Mouse (Mus musculus) adrenal gland, adult 8-10 months (tissue): ENCODE results near the gene Serpina3m. TPM values are rescaled to one million over a fixed set of nuclear protein-coding genes. Genes with fewer than 3 reads are reported as not detected.
"Not testable (repeated sequence)": the region's sequence is repeated elsewhere in the genome, so short reads cannot be mapped to it uniquely, and the experiment has no call there.

ENCODE experiments used
- DNase-seq: peaks from one replicate; pipeline ENCODE4 v3.0.0; 2022
- total RNA-seq, 4 experiments: library from RNA; stranded (reverse); gene quantifications; 2 replicates each; pipeline ENCODE4 v1.2.4; 2022

Gene Serpina3m
- 1 to 10 TPM in 3 of 4 experiments, under 1 TPM in 1; 0.74 to 2.5 (median 1.1) TPM for total RNA-seq

- DNase-seq: not testable (repeated sequence)
Observed at GRCm38 (mm10) chr12:104338226-104338625, at the start of gene Serpina3m, which contains the start of gene Serpina3k. TSS of gene Serpina3m (plus strand) at chr12:104338486. TSS of gene Serpina3k (plus strand) at chr12:104338486.

GRCm38 (mm10) chr12:104289872-104290271, 48.4 kb upstream of the Serpina3m start:
- no peak for DNase-seq

GRCm38 (mm10) chr12:104293963-104294362, 44.3 kb upstream of the Serpina3m start:
- no peak for DNase-seq

GRCm38 (mm10) chr12:104298049-104298448, 40.2 kb upstream of the Serpina3m start:
- DNase-seq: no peak

GRCm38 (mm10) chr12:104305991-104306390, 32.3 kb upstream of the Serpina3m start:
- DNase-seq: no peak

GRCm38 (mm10) chr12:104314253-104314652, 24.0 kb upstream of the Serpina3m start, which contains the start of gene Serpina3j:
TSS of gene Serpina3j (plus strand) at chr12:104314553.
- no peak for DNase-seq

- DNase-seq: no peak
Observed at GRCm38 (mm10) chr12:104322454-104322853, 15.8 kb upstream of the Serpina3m start.

- DNase-seq: no peak
Observed at GRCm38 (mm10) chr12:104331701-104332100, 6.6 kb upstream of the Serpina3m start.

- DNase-seq: not testable (repeated sequence)
Observed at GRCm38 (mm10) chr12:104336873-104337272, 1.4 kb upstream of the Serpina3m start.

- no peak for DNase-seq
Observed at GRCm38 (mm10) chr12:104338705-104339104, 419 bp downstream of the Serpina3m start.

GRCm38 (mm10) chr12:104342489-104342888, 4.2 kb downstream of the Serpina3m start:
- not testable (repeated sequence) for DNase-seq

GRCm38 (mm10) chr12:104345181-104345580, 6.9 kb downstream of the Serpina3m start:
- DNase-seq: no peak

- DNase-seq: no peak
Observed at GRCm38 (mm10) chr12:104345707-104346106, 7.4 kb downstream of the Serpina3m start.

GRCm38 (mm10) chr12:104347091-104347490, 8.8 kb downstream of the Serpina3m start:
- DNase-seq: no peak

- peak; percentile 10 for DNase-seq
Observed at GRCm38 (mm10) chr12:104351812-104352211, 13.5 kb downstream of the Serpina3m start.

- no peak for DNase-seq
Observed at GRCm38 (mm10) chr12:104356006-104356405, 17.7 kb downstream of the Serpina3m start.

- DNase-seq: no peak
Observed at GRCm38 (mm10) chr12:104369986-104370385, 31.7 kb downstream of the Serpina3m start.

GRCm38 (mm10) chr12:104377179-104377578, 38.9 kb downstream of the Serpina3m start:
- DNase-seq: not testable (repeated sequence)

- DNase-seq: not testable (repeated sequence)
Observed at GRCm38 (mm10) chr12:104378351-104378750, 40.1 kb downstream of the Serpina3m start.

- not testable (repeated sequence) for DNase-seq
Observed at GRCm38 (mm10) chr12:104378815-104379214, 40.5 kb downstream of the Serpina3m start.

- DNase-seq: no peak
Observed at GRCm38 (mm10) chr12:104379856-104380255, 41.6 kb downstream of the Serpina3m start.

- not testable (repeated sequence) for DNase-seq
Observed at GRCm38 (mm10) chr12:104381071-104381604, 42.9 kb downstream of the Serpina3m start.

- DNase-seq: not testable (repeated sequence)
Observed at GRCm38 (mm10) chr12:104385987-104386386, 47.7 kb downstream of the Serpina3m start.

- not testable (repeated sequence) for DNase-seq
Observed at GRCm38 (mm10) chr12:104386878-104387277, 48.6 kb downstream of the Serpina3m start.
